15 mouse cellular contexts compared by ENCODE assay signal in the genomic region with DNA sequence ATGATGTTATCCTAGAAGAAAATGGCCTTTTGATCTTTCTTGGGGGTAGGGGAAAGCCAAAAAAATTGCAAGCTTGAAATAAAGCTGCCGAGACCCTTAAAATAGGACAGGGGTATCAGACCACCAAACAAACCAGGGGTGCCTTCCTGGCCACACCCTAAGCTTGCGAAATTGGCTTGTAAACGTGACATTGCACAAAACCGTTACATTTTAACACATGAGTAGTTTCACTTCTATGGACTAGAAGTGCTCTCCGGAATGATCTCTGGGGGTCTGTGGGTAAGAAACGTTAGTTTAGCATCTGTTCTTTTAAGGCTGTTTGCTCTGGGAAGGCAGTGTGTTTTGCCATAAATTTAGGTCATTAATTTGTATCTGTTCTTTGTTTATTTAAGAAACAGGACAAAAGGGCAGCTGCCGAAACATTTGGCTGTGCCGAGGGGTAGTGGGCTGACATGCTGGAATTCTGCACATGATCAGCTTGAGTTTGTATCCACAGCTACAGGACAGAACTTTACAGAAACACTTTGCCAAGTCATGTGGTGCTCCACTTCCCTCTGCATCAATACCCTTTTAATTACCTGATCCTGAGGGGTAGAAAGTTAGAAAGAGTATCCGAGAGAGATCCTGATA. TPM values are rescaled to one million over a fixed set of nuclear protein-coding genes. Genes with fewer than 3 reads are reported as not detected.
DNase-seq lines count a peak whose midpoint lies in the region; ATAC-seq and TF ChIP-seq lines count a peak whose summit lies in the region.
"Had no signal": no experiment of that assay in that cellular context is flagged by ENCODE, and none has a peak within 500 bp of the region (broad histone marks: within the 10 kb centered on the region; RNA-seq: fewer than 3 reads in every experiment).

No protein-coding gene starts in this region.

- H3K9me3 ChIP-seq in forebrain, embryonic 14.5 days (replicated peaks; ENCODE audit: control insufficient read depth, low read length), result no peaks in the 10 kb centered on the region
- no peaks in the 10 kb centered on the region for H3K9me3 ChIP-seq in forebrain, embryonic 13.5 days (replicated peaks)
- H3K9me3 ChIP-seq in limb, embryonic 12.5 days, result no peaks in the 10 kb centered on the region
- H3K9me3 ChIP-seq: midbrain, embryonic 13.5 days; stomach, embryonic 15.5 days had no signal

- no peaks in the 10 kb centered on the region for H3K79me2 ChIP-seq in liver, adult 2 months (ENCODE audit: control insufficient read depth, insufficient read depth, low read length)

- no peak for ATAC-seq in forebrain, embryonic 14.5 days
- ATAC-seq in forebrain, embryonic 13.5 days, result no peak
- ATAC-seq in limb, embryonic 12.5 days (ENCODE audit: insufficient number of reproducible peaks, insufficient read depth, low FRiP score, low TSS enrichment, low read depth), result no peak
- ATAC-seq in megakaryocyte-erythroid progenitor cell, adult 5-6 weeks (replicated peaks; ENCODE audit: low FRiP score, low TSS enrichment, poor library complexity, severe bottlenecking), result peak; percentile 24; the same call in 1 of the 2 replicates
- ATAC-seq in monocyte, adult 5-6 weeks (replicated peaks; ENCODE audit: insufficient number of reproducible peaks, low FRiP score, low TSS enrichment, poor library complexity, severe bottlenecking), result no peak
- ATAC-seq: midbrain, embryonic 13.5 days had no signal

- no peak overlapping the region for H3K4me3 ChIP-seq in forebrain, embryonic 14.5 days (ENCODE audit: low read depth, low read length)
- no peak overlapping the region for H3K4me3 ChIP-seq in forebrain, embryonic 13.5 days
- H3K4me3 ChIP-seq in liver, adult 2 months (ENCODE audit: insufficient read depth, low read depth, low read length), result no peak overlapping the region
- H3K4me3 ChIP-seq in limb, embryonic 12.5 days (replicated peaks), result no peak overlapping the region
- H3K4me3 ChIP-seq: heart, adult 2 months; left cerebral cortex, adult 2 months; midbrain, embryonic 13.5 days; stomach, embryonic 15.5 days had no signal

- TF ChIP-seq CTCF in liver, adult 2 months (IDR thresholded peaks at IDR 0.05; ENCODE audit: low read depth, low read length), result no peak

- H3K27ac ChIP-seq in forebrain, embryonic 14.5 days (ENCODE audit: low read depth, low read length), result no peak overlapping the region
- no peak overlapping the region for H3K27ac ChIP-seq in forebrain, embryonic 13.5 days
- no peak overlapping the region for H3K27ac ChIP-seq in liver, adult 2 months (replicated peaks; ENCODE audit: insufficient read depth, low read depth, low read length)
- H3K27ac ChIP-seq in limb, embryonic 12.5 days, result no peak overlapping the region
- H3K27ac ChIP-seq: heart, adult 2 months; left cerebral cortex, adult 2 months; midbrain, embryonic 13.5 days; stomach, embryonic 15.5 days had no signal

- DNase-seq in forebrain, embryonic 14.5 days (ENCODE audit: low spot score), result peak; percentile 39
- peak; percentile 55 for DNase-seq in liver, adult 2 months (ENCODE audit: extremely low read depth, low read depth, low spot score)
- DNase-seq in liver, result no peak
- DNase-seq in embryo, embryonic 11 days, result no peak
- DNase-seq: adrenal gland, postnatal 36 days; cerebellum, postnatal 25 days; heart, adult 2 months; right cerebral cortex, adult 18-20 months had no signal

- no peak for TF ChIP-seq POLR2A in liver, adult 2 months (IDR thresholded peaks at IDR 0.05; ENCODE audit: extremely low read depth, insufficient read depth, low read length)

- 33% methylated on average over 9 of the region's 9 CpGs for WGBS in forebrain, embryonic 14.5 days
- WGBS in forebrain, embryonic 13.5 days, result 49% methylated on average over 9 of the region's 9 CpGs
- WGBS in liver, adult 2 months, result 17% methylated on average over 9 of the region's 9 CpGs
- WGBS in limb, embryonic 12.5 days, result 27% methylated on average over 9 of the region's 9 CpGs

- H3K9ac ChIP-seq in forebrain, embryonic 14.5 days (ENCODE audit: low read length), result no peak overlapping the region
- no peak overlapping the region for H3K9ac ChIP-seq in forebrain, embryonic 13.5 days
- no peak overlapping the region for H3K9ac ChIP-seq in liver, adult 2 months (ENCODE audit: low read depth, low read length)
- H3K9ac ChIP-seq in limb, embryonic 12.5 days (replicated peaks), result no peak overlapping the region
- H3K9ac ChIP-seq: midbrain, embryonic 13.5 days; stomach, embryonic 15.5 days had no signal

- H3K36me3 ChIP-seq in forebrain, embryonic 14.5 days (ENCODE audit: control insufficient read depth, insufficient read depth, low read length), result no peaks in the 10 kb centered on the region
- H3K36me3 ChIP-seq in forebrain, embryonic 13.5 days (ENCODE audit: poor library complexity, severe bottlenecking), result no peaks in the 10 kb centered on the region
- H3K36me3 ChIP-seq in liver, adult 2 months (ENCODE audit: control insufficient read depth, insufficient read depth, low read length), result no peaks in the 10 kb centered on the region
- H3K36me3 ChIP-seq in limb, embryonic 12.5 days, result no peaks in the 10 kb centered on the region
- H3K36me3 ChIP-seq: midbrain, embryonic 13.5 days; stomach, embryonic 15.5 days had no signal

- no peaks in the 10 kb centered on the region for H3K27me3 ChIP-seq in forebrain, embryonic 14.5 days (replicated peaks; ENCODE audit: control insufficient read depth, insufficient read depth, low read length)
- no peaks in the 10 kb centered on the region for H3K27me3 ChIP-seq in forebrain, embryonic 13.5 days
- H3K27me3 ChIP-seq in liver, adult 2 months (ENCODE audit: control insufficient read depth, insufficient read depth, low read length), result no peaks in the 10 kb centered on the region
- no peaks in the 10 kb centered on the region for H3K27me3 ChIP-seq in limb, embryonic 12.5 days
- H3K27me3 ChIP-seq: midbrain, embryonic 13.5 days; stomach, embryonic 15.5 days had no signal

- peaks cover 6% of the 10 kb centered on the region for H3K4me1 ChIP-seq in forebrain, embryonic 14.5 days (ENCODE audit: control insufficient read depth, insufficient read depth, low read length)
- H3K4me1 ChIP-seq in forebrain, embryonic 13.5 days, result peaks cover 13% of the 10 kb centered on the region
- no peaks in the 10 kb centered on the region for H3K4me1 ChIP-seq in liver, adult 2 months (ENCODE audit: control insufficient read depth, insufficient read depth, low read length)
- H3K4me1 ChIP-seq in limb, embryonic 12.5 days (replicated peaks), result peaks cover 3% of the 10 kb centered on the region; the same call in 1 of the 2 replicates
- H3K4me1 ChIP-seq: stomach, embryonic 15.5 days had no signal

- no peak overlapping the region for H3K4me2 ChIP-seq in forebrain, embryonic 14.5 days (ENCODE audit: low read length)
- no peak overlapping the region for H3K4me2 ChIP-seq in forebrain, embryonic 13.5 days
- peak overlapping the region; percentile 16 for H3K4me2 ChIP-seq in limb, embryonic 12.5 days
- H3K4me2 ChIP-seq: midbrain, embryonic 13.5 days; stomach, embryonic 15.5 days had no signal

RNA-seq across cellular contexts. Expression of a gene that starts 52.9 kb away (rescaled TPM):
- 102 and 109 TPM in 2 replicates for polyA plus RNA-seq in forebrain, embryonic 14.5 days (2014; fragmentation: Nextera tagmentation; extraction: Ambion mirVana)
- polyA plus RNA-seq in forebrain, embryonic 13.5 days (2015; fragmentation: Nextera tagmentation; extraction: Ambion mirVana), result 59.8 and 88.1 TPM in 2 replicates
- 9.8 and 14.4 TPM in 2 replicates for total RNA-seq in liver, adult 2 months (2014; rRNA removed)
- polyA plus RNA-seq in liver, adult 2 months (2012; rRNA removed), result 4.9 and 6.7 TPM in 2 replicates
- 2.0 and 3.3 TPM in 2 replicates for polyA plus RNA-seq in limb, embryonic 12.5 days (2016; fragmentation: Nextera tagmentation; extraction: Ambion mirVana)
- total RNA-seq in megakaryocyte-erythroid progenitor cell, adult 5-6 weeks (2014; fragmentation: Nextera tagmentation), result 9.3 and 20.8 TPM in 2 replicates
- total RNA-seq in megakaryocyte-erythroid progenitor cell, adult 5-6 weeks (2017), result 21.3 and 26.5 TPM in 2 replicates
- total RNA-seq in monocyte, adult 5-6 weeks (2017), result 21.8 to 50.1 TPM (median 31.3 TPM) in 3 replicates

Comparison
In these comparisons a context has a peak if more than half of its experiments do, and no peak if none do; other contexts are left out.
1. DNase-seq: peak in forebrain, embryonic 14.5 days (single experiment) and liver, adult 2 months (single experiment); none in liver (single experiment) and embryo, embryonic 11 days (single experiment).